Mouse (Mus musculus): ENCODE measurements around the gene Tshz2. TPM values are rescaled to one million over a fixed set of nuclear protein-coding genes. Genes with fewer than 3 reads are reported as not detected.

The Tshz2 gene
- total and polyA plus RNA-seq, 2 experiments from 2014 or later = 29.0 to 40.2 TPM

GRCm38 (mm10) chr2:170054943-170055342 lies 422.1 kb downstream of the Tshz2 start:
- DNase-seq (ENCODE audit: low spot score) = no peak
- no peaks in the 10 kb centered on the region for H3K36me3 ChIP-seq (ENCODE audit: insufficient read depth, low read length)
- no peak for ATAC-seq
- no peaks in the 10 kb centered on the region for H3K27me3 ChIP-seq (ENCODE audit: insufficient read depth, low read length)
- no peak overlapping the region for H3K9ac ChIP-seq (replicated peaks; ENCODE audit: low read length)
- no peak overlapping the region for H3K4me3 ChIP-seq (ENCODE audit: low read length)
- no peak overlapping the region for H3K27ac ChIP-seq
- no peak overlapping the region for H3K4me2 ChIP-seq (ENCODE audit: low read depth, low read length)
- TF ChIP-seq CTCF (IDR thresholded peaks at IDR 0.05; ENCODE audit: low read depth) = no peak
- H3K4me1 ChIP-seq (ENCODE audit: insufficient read depth, low read length) = no peaks in the 10 kb centered on the region
- WGBS = 77% methylated on average over 12 of the region's 12 CpGs
- H3K9me3 ChIP-seq (ENCODE audit: low read length) = no peaks in the 10 kb centered on the region

GRCm38 (mm10) chr2:170055413-170055812 lies 422.6 kb downstream of the Tshz2 start:
- peak; percentile 74 for TF ChIP-seq CTCF (IDR thresholded peaks at IDR 0.05; ENCODE audit: low read depth)
- ATAC-seq = no peak
- Histone ChIP-seq H3K4me1 (ENCODE audit: insufficient read depth, low read length) (no peaks in the 10 kb centered on the region), H3K27ac (no peak overlapping the region), H3K36me3 (ENCODE audit: insufficient read depth, low read length) (no peaks in the 10 kb centered on the region), H3K27me3 (ENCODE audit: insufficient read depth, low read length) (no peaks in the 10 kb centered on the region), H3K9me3 (ENCODE audit: low read length) (no peaks in the 10 kb centered on the region), H3K9ac (replicated peaks; ENCODE audit: low read length) (no peak overlapping the region), H3K4me3 (ENCODE audit: low read length) (no peak overlapping the region), H3K4me2 (ENCODE audit: low read depth, low read length) (no peak overlapping the region)
- peak; percentile 30 for DNase-seq (ENCODE audit: low spot score)
- 36% methylated on average over 9 of the region's 9 CpGs for WGBS

GRCm38 (mm10) chr2:170058774-170059173 lies 426.0 kb downstream of the Tshz2 start:
- Histone ChIP-seq H3K9ac (replicated peaks; ENCODE audit: low read length) (no peak overlapping the region), H3K4me1 (ENCODE audit: insufficient read depth, low read length) (no peaks in the 10 kb centered on the region), H3K27me3 (ENCODE audit: insufficient read depth, low read length) (no peaks in the 10 kb centered on the region), H3K27ac (no peak overlapping the region), H3K36me3 (ENCODE audit: insufficient read depth, low read length) (no peaks in the 10 kb centered on the region), H3K9me3 (ENCODE audit: low read length) (no peaks in the 10 kb centered on the region), H3K4me3 (ENCODE audit: low read length) (no peak overlapping the region), H3K4me2 (ENCODE audit: low read depth, low read length) (no peak overlapping the region)
- 49% methylated on average over 14 of the region's 14 CpGs for WGBS
- peak; percentile 73 for DNase-seq (ENCODE audit: low spot score)
- ATAC-seq = no peak
- TF ChIP-seq CTCF (IDR thresholded peaks at IDR 0.05; ENCODE audit: low read depth) = no peak

GRCm38 (mm10) chr2:170060066-170060465 lies 427.3 kb downstream of the Tshz2 start:
- peak; percentile 59 for TF ChIP-seq CTCF (IDR thresholded peaks at IDR 0.05; ENCODE audit: low read depth)
- no peak overlapping the region for H3K9ac ChIP-seq (replicated peaks; ENCODE audit: low read length)
- ATAC-seq = no peak
- H3K36me3 ChIP-seq (ENCODE audit: insufficient read depth, low read length) = no peaks in the 10 kb centered on the region
- DNase-seq (ENCODE audit: low spot score) = no peak
- H3K4me1 ChIP-seq (ENCODE audit: insufficient read depth, low read length) = no peaks in the 10 kb centered on the region
- H3K4me3 ChIP-seq (ENCODE audit: low read length) = no peak overlapping the region
- H3K9me3 ChIP-seq (ENCODE audit: low read length) = no peaks in the 10 kb centered on the region
- 70% methylated on average over 4 of the region's 4 CpGs for WGBS
- no peak overlapping the region for H3K4me2 ChIP-seq (ENCODE audit: low read depth, low read length)
- no peak overlapping the region for H3K27ac ChIP-seq
- no peaks in the 10 kb centered on the region for H3K27me3 ChIP-seq (ENCODE audit: insufficient read depth, low read length)

GRCm38 (mm10) chr2:170062378-170062777 lies 429.6 kb downstream of the Tshz2 start:
- H3K36me3 ChIP-seq (ENCODE audit: insufficient read depth, low read length) = no peaks in the 10 kb centered on the region
- H3K4me3 ChIP-seq (ENCODE audit: low read length) = no peak overlapping the region
- no peak for ATAC-seq
- H3K9me3 ChIP-seq (ENCODE audit: low read length) = no peaks in the 10 kb centered on the region
- no peaks in the 10 kb centered on the region for H3K4me1 ChIP-seq (ENCODE audit: insufficient read depth, low read length)
- no peak overlapping the region for H3K4me2 ChIP-seq (ENCODE audit: low read depth, low read length)
- H3K27me3 ChIP-seq (ENCODE audit: insufficient read depth, low read length) = no peaks in the 10 kb centered on the region
- WGBS = 86% methylated on average over 3 of the region's 3 CpGs
- H3K9ac ChIP-seq (replicated peaks; ENCODE audit: low read length) = no peak overlapping the region
- TF ChIP-seq CTCF (IDR thresholded peaks at IDR 0.05; ENCODE audit: low read depth) = no peak
- DNase-seq (ENCODE audit: low spot score) = no peak
- no peak overlapping the region for H3K27ac ChIP-seq

GRCm38 (mm10) chr2:170069976-170070375 lies 437.2 kb downstream of the Tshz2 start:
- Histone ChIP-seq H3K27ac (no peak overlapping the region), H3K4me2 (ENCODE audit: low read depth, low read length) (no peak overlapping the region), H3K9me3 (ENCODE audit: low read length) (no peaks in the 10 kb centered on the region), H3K27me3 (ENCODE audit: insufficient read depth, low read length) (no peaks in the 10 kb centered on the region), H3K36me3 (ENCODE audit: insufficient read depth, low read length) (no peaks in the 10 kb centered on the region), H3K4me3 (ENCODE audit: low read length) (no peak overlapping the region), H3K4me1 (ENCODE audit: insufficient read depth, low read length) (no peaks in the 10 kb centered on the region), H3K9ac (replicated peaks; ENCODE audit: low read length) (no peak overlapping the region)
- TF ChIP-seq CTCF (IDR thresholded peaks at IDR 0.05; ENCODE audit: low read depth) = no peak
- DNase-seq (ENCODE audit: low spot score) = no peak
- WGBS = 86% methylated on average over 5 of the region's 5 CpGs
- ATAC-seq = no peak

- H3K9me3 ChIP-seq (ENCODE audit: low read length) = no peaks in the 10 kb centered on the region
- H3K27ac ChIP-seq = no peak overlapping the region
- H3K4me2 ChIP-seq (ENCODE audit: low read depth, low read length) = peak overlapping the region; percentile 21; the same call in 1 of the 2 replicates
- no peaks in the 10 kb centered on the region for H3K4me1 ChIP-seq (ENCODE audit: insufficient read depth, low read length)
- no peaks in the 10 kb centered on the region for H3K27me3 ChIP-seq (ENCODE audit: insufficient read depth, low read length)
- no peak for TF ChIP-seq CTCF (IDR thresholded peaks at IDR 0.05; ENCODE audit: low read depth)
- 32% methylated on average over 15 of the region's 15 CpGs for WGBS
- H3K9ac ChIP-seq (replicated peaks; ENCODE audit: low read length) = no peak overlapping the region
- no peaks in the 10 kb centered on the region for H3K36me3 ChIP-seq (ENCODE audit: insufficient read depth, low read length)
- H3K4me3 ChIP-seq (ENCODE audit: low read length) = no peak overlapping the region
- ATAC-seq (no peak), DNase-seq (ENCODE audit: low spot score) (peak; percentile 16)
Measured at GRCm38 (mm10) chr2:170070641-170071241, 437.9 kb downstream of the Tshz2 start.

Measured in hindbrain, postnatal 0 days (tissue).